ENCODE assay signal across 9 mouse cellular contexts in genomic region chr2:127656086-127656720, GRCm38 (mm10). TPM values are rescaled to one million over a fixed set of nuclear protein-coding genes. Genes with fewer than 3 reads are reported as not detected.
DNase-seq lines count a peak whose midpoint lies in the region; ATAC-seq and TF ChIP-seq lines count a peak whose summit lies in the region.
"Had no signal": no experiment of that assay in that cellular context is flagged by ENCODE, and none has a peak within 500 bp of the region (broad histone marks: within the 10 kb centered on the region; RNA-seq: fewer than 3 reads in every experiment).

Gene Mal, minus strand, starts transcription at chr2:127656695.

- DNase-seq in hindbrain, embryonic 14.5 days (ENCODE audit: low spot score) = no peak
- DNase-seq in layer of hippocampus, postnatal 25 days (ENCODE audit: extremely low spot score in 1 of 2, low spot score in 1 of 2) = peak; percentile 12 to 15
- DNase-seq in right cerebral cortex, adult 2 months (ENCODE audit: low spot score in 2 of 2) = peak; percentile 5 to 7
- DNase-seq in thymus, postnatal 0 days (ENCODE audit: low spot score) = no peak

- TF ChIP-seq CTCF in ES-Bruce4 (IDR thresholded peaks at IDR 0.05; ENCODE audit: low read depth, low read length) = no peak

- H3K4me2 ChIP-seq in forebrain, embryonic 16.5 days (ENCODE audit: low read length) = peak within 1 kb of the TSS; percentile 58
- peak within 1 kb of the TSS; percentile 92 for H3K4me2 ChIP-seq in hindbrain, embryonic 14.5 days (replicated peaks)
- peak within 1 kb of the TSS; percentile 66 for H3K4me2 ChIP-seq in lung, embryonic 16.5 days (ENCODE audit: low read depth, low read length)

- TF ChIP-seq EP300 in ES-Bruce4 (IDR thresholded peaks at IDR 0.05; ENCODE audit: insufficient read depth, low read depth, low read length) = no peak

- no peaks in the 10 kb centered on the region for H3K9me3 ChIP-seq in ES-Bruce4 (replicated peaks; ENCODE audit: control insufficient read depth, insufficient read depth, low read length, poor library complexity, severe bottlenecking)
- H3K9me3 ChIP-seq in forebrain, embryonic 16.5 days (ENCODE audit: control insufficient read depth, low read length) = no peaks in the 10 kb centered on the region
- no peaks in the 10 kb centered on the region for H3K9me3 ChIP-seq in hindbrain, embryonic 14.5 days (ENCODE audit: control insufficient read depth, low read length)
- H3K9me3 ChIP-seq in lung, embryonic 16.5 days (ENCODE audit: control insufficient read depth, low read length) = no peaks in the 10 kb centered on the region

- peaks cover 5% of the 10 kb centered on the region; the same call in 1 of the 2 replicates for H3K27me3 ChIP-seq in ES-Bruce4 (ENCODE audit: control insufficient read depth, insufficient read depth, low read length, poor library complexity, severe bottlenecking)
- peaks cover 41% of the 10 kb centered on the region for H3K27me3 ChIP-seq in forebrain, embryonic 16.5 days (replicated peaks; ENCODE audit: control insufficient read depth, insufficient read depth, low read length)
- peaks cover 49% of the 10 kb centered on the region for H3K27me3 ChIP-seq in hindbrain, embryonic 14.5 days (ENCODE audit: control insufficient read depth, insufficient read depth, low read length)
- H3K27me3 ChIP-seq in lung, embryonic 16.5 days (ENCODE audit: control insufficient read depth, insufficient read depth, low read depth, low read length) = peaks cover 26% of the 10 kb centered on the region

- no peaks in the 10 kb centered on the region for H3K36me3 ChIP-seq in ES-Bruce4 (ENCODE audit: control insufficient read depth, insufficient read depth, low read length, poor library complexity, severe bottlenecking)
- no peaks in the 10 kb centered on the region for H3K36me3 ChIP-seq in forebrain, embryonic 16.5 days (ENCODE audit: control insufficient read depth, insufficient read depth)
- no peaks in the 10 kb centered on the region for H3K36me3 ChIP-seq in hindbrain, embryonic 14.5 days (replicated peaks; ENCODE audit: control insufficient read depth, insufficient read depth)
- no peaks in the 10 kb centered on the region for H3K36me3 ChIP-seq in lung, embryonic 16.5 days (ENCODE audit: control insufficient read depth, insufficient read depth, low read length)

- WGBS in forebrain, embryonic 16.5 days = under 1% methylated on average over 43 of the region's 43 CpGs
- WGBS in hindbrain, embryonic 14.5 days = under 1% methylated on average over 41 of the region's 43 CpGs
- 1% methylated on average over 43 of the region's 43 CpGs for WGBS in lung, embryonic 16.5 days

- no peak within 1 kb of the TSS for H3K27ac ChIP-seq in ES-Bruce4 (ENCODE audit: insufficient read depth, low read length)
- no peak within 1 kb of the TSS for H3K27ac ChIP-seq in brown adipose tissue, adult 24 weeks (replicated peaks; ENCODE audit: low read depth, low read length)
- no peak within 1 kb of the TSS for H3K27ac ChIP-seq in forebrain, embryonic 16.5 days (ENCODE audit: low read length)
- H3K27ac ChIP-seq in hindbrain, embryonic 14.5 days = no peak within 1 kb of the TSS; the same call in 1 of the 2 replicates
- H3K27ac ChIP-seq in lung, embryonic 16.5 days (ENCODE audit: low read length) = peak within 1 kb of the TSS; percentile 93

- H3K9ac ChIP-seq in ES-Bruce4 (ENCODE audit: low read depth, poor library complexity, severe bottlenecking) = 0 out of 2 replicates have a peak within 1 kb of the TSS, but pooled peaks have one; percentile 5
- peak within 1 kb of the TSS; percentile 35 for H3K9ac ChIP-seq in forebrain, embryonic 16.5 days (replicated peaks; ENCODE audit: low read depth, low read length)
- peak within 1 kb of the TSS; percentile 51 for H3K9ac ChIP-seq in hindbrain, embryonic 14.5 days
- peak within 1 kb of the TSS; percentile 71 for H3K9ac ChIP-seq in lung, embryonic 16.5 days (ENCODE audit: low read length)

- no peaks in the 10 kb centered on the region for H3K4me1 ChIP-seq in ES-Bruce4 (ENCODE audit: control insufficient read depth, insufficient read depth, low read length)
- H3K4me1 ChIP-seq in brown adipose tissue, adult 24 weeks (ENCODE audit: control insufficient read depth, insufficient read depth, insufficient read length, low read length) = peaks cover 4% of the 10 kb centered on the region; the same call in 1 of the 2 replicates
- H3K4me1 ChIP-seq in forebrain, embryonic 16.5 days (replicated peaks; ENCODE audit: control insufficient read depth, insufficient read depth, low read length) = peaks cover 7% of the 10 kb centered on the region
- H3K4me1 ChIP-seq in hindbrain, embryonic 14.5 days (replicated peaks; ENCODE audit: control insufficient read depth, insufficient read depth, low read length) = peaks cover 8% of the 10 kb centered on the region
- H3K4me1 ChIP-seq in lung, embryonic 16.5 days (replicated peaks; ENCODE audit: control insufficient read depth, insufficient read depth, low read length) = peaks cover 7% of the 10 kb centered on the region

- peak within 1 kb of the TSS; percentile 60 for H3K4me3 ChIP-seq in ES-Bruce4 (ENCODE audit: low read depth, low read length)
- peak within 1 kb of the TSS; percentile 30 for H3K4me3 ChIP-seq in brown adipose tissue, adult 24 weeks (ENCODE audit: insufficient read depth, low read depth, low read length)
- peak within 1 kb of the TSS; percentile 37 for H3K4me3 ChIP-seq in forebrain, embryonic 16.5 days (replicated peaks; ENCODE audit: low read length)
- H3K4me3 ChIP-seq in hindbrain, embryonic 14.5 days (replicated peaks; ENCODE audit: low read length) = peak within 1 kb of the TSS; percentile 47
- H3K4me3 ChIP-seq in lung, embryonic 16.5 days (ENCODE audit: low read length) = peak within 1 kb of the TSS; percentile 56

- ATAC-seq in forebrain, embryonic 16.5 days = no peak
- ATAC-seq in hindbrain, embryonic 14.5 days (ENCODE audit: low FRiP score) = no peak
- peak; percentile 55 for ATAC-seq in lung, embryonic 16.5 days (ENCODE audit: low read depth)
- ATAC-seq: Patski had no signal

- no peak for TF ChIP-seq POLR2A in ES-Bruce4 (IDR thresholded peaks at IDR 0.05; ENCODE audit: insufficient read depth, low read length)

RNA-seq across cellular contexts. Expression of gene Mal, which starts in this region (rescaled TPM):
- 3.9 and 4.9 TPM in 2 replicates for polyA plus RNA-seq in ES-Bruce4 (2011; ENCODE audit: insufficient read depth, insufficient read length, low read depth, missing spikeins)
- polyA plus RNA-seq in brown adipose tissue, adult 24 weeks (2012; ENCODE audit: insufficient read depth, insufficient read length, missing spikeins) = 1.5 TPM in 2 replicates
- polyA plus RNA-seq in forebrain, embryonic 16.5 days (2015; fragmentation: Nextera tagmentation; extraction: Ambion mirVana) = 0.72 and 1.8 TPM in 2 replicates
- polyA plus RNA-seq in hindbrain, embryonic 14.5 days (2014; fragmentation: Nextera tagmentation; extraction: Ambion mirVana) = 3.5 and 3.7 TPM in 2 replicates
- total RNA-seq in layer of hippocampus, postnatal 25 days (2021) = 100 to 1,000 TPM; 190 to 231 TPM
- polyA plus RNA-seq in lung, embryonic 16.5 days (2015; fragmentation: Nextera tagmentation; extraction: Ambion mirVana) = 21.4 and 30.2 TPM in 2 replicates
- polyA plus RNA-seq in thymus, postnatal 0 days (2015; fragmentation: Nextera tagmentation; extraction: Ambion mirVana) = 1.1 and 4.6 TPM in 2 replicates

Comparison
In these comparisons a context has a peak if more than half of its experiments do, and no peak if none do; other contexts are left out.
1. H3K9ac ChIP-seq: peak in every context shown above with its lines; median percentile 71 in lung, embryonic 16.5 days; 51 in hindbrain, embryonic 14.5 days; 35 in forebrain, embryonic 16.5 days; 5 in ES-Bruce4.
2. DNase-seq: peak in layer of hippocampus, postnatal 25 days (2 of 2) and right cerebral cortex, adult 2 months (2 of 2); none in hindbrain, embryonic 14.5 days (single experiment) and thymus, postnatal 0 days (single experiment).
3. Peak in every context shown above with its lines, with median percentiles within 50 percentile points of each other: H3K4me3 ChIP-seq and H3K4me2 ChIP-seq.